Mouse (Mus musculus): ENCODE results near the gene Frmd4a.

- no peak for TF ChIP-seq CTCF (IDR thresholded peaks at IDR 0.05; ENCODE audit: low read depth)
- no peak for TF ChIP-seq EP300 (optimal IDR thresholded peaks at IDR 0.05)
Measured at GRCm38 (mm10) chr2:4532198-4532568, 514.7 kb downstream of the Frmd4a start.

Measured in stomach, postnatal 0 days (tissue).